Mouse (Mus musculus) embryonic fibroblast, embryonic 13.5 days (primary cell): ENCODE results near the gene Pld5.

Experiments used
- CTCF ChIP-seq: IDR thresholded peaks from 2 replicates; pipeline ENCODE4 v1.5.1; 2011; ENCODE audit warnings: mild to moderate bottlenecking, control low read depth, low read length, moderate library complexity, borderline replicate concordance; ENCODE audit not compliant: insufficient read depth
- POLR2A ChIP-seq: IDR thresholded peaks from 2 replicates; pipeline ENCODE4 v1.6.1; 2011; ENCODE audit warnings: low read depth, mild to moderate bottlenecking, control low read depth, low read length, moderate library complexity

DNA sequence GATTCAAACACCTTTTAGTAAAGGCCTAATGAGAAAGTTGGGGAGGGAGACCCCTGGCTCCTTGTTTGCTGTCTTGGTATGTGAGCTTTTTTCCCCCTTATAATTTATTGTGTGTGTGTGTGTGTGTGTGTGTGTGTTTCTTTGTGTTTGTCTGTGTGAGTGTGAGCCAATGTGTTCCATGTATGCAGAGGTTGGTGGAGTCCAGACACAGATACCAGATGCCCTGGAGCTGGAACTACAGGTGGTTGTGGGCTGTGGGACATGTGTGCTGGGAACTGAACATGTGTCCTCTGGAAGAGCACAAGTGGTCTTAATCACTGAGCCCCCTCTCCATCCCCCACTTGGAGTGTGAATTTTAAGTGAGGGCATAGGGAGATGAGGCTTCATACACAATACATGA is 199.3 kb downstream of the Pld5 start:
- TF ChIP-seq POLR2A: no peak
- TF ChIP-seq CTCF: no peak
